Mouse (Mus musculus): Measurements from ENCODE around the gene Gabrg3. TPM values are rescaled to one million over a fixed set of nuclear protein-coding genes. Genes with fewer than 3 reads are reported as not detected.
"Not testable (repeated sequence)": the region's sequence is repeated elsewhere in the genome, so short reads cannot be mapped to it uniquely, and the experiment has no call there.

The Gabrg3 gene
- total RNA-seq, 1 experiment from 2014 or later: not detected

GRCm38 (mm10) chr7:57322086-57322485 lies 64.9 kb downstream of the Gabrg3 start:
- no peak for ATAC-seq (replicated peaks; ENCODE audit: low read depth, poor library complexity, severe bottlenecking)

GRCm38 (mm10) chr7:57314971-57315370 lies 72.0 kb downstream of the Gabrg3 start:
- no peak for ATAC-seq (replicated peaks; ENCODE audit: low read depth, poor library complexity, severe bottlenecking)

GRCm38 (mm10) chr7:57312018-57312417 lies 75.0 kb downstream of the Gabrg3 start:
- ATAC-seq (replicated peaks; ENCODE audit: low read depth, poor library complexity, severe bottlenecking): no peak

- no peak for ATAC-seq (replicated peaks; ENCODE audit: low read depth, poor library complexity, severe bottlenecking)
Observed at GRCm38 (mm10) chr7:57307337-57307736, 79.7 kb downstream of the Gabrg3 start.

- no peak for ATAC-seq (replicated peaks; ENCODE audit: low read depth, poor library complexity, severe bottlenecking)
Observed at GRCm38 (mm10) chr7:57296639-57297038, 90.3 kb downstream of the Gabrg3 start.

GRCm38 (mm10) chr7:57294127-57294526 lies 92.9 kb downstream of the Gabrg3 start:
- no peak for ATAC-seq (replicated peaks; ENCODE audit: low read depth, poor library complexity, severe bottlenecking)

- no peak for ATAC-seq (replicated peaks; ENCODE audit: low read depth, poor library complexity, severe bottlenecking)
Observed at GRCm38 (mm10) chr7:57293564-57293963, 93.4 kb downstream of the Gabrg3 start.

- no peak for ATAC-seq (replicated peaks; ENCODE audit: low read depth, poor library complexity, severe bottlenecking)
Observed at GRCm38 (mm10) chr7:57283186-57283585, 103.8 kb downstream of the Gabrg3 start.

- no peak for ATAC-seq (replicated peaks; ENCODE audit: low read depth, poor library complexity, severe bottlenecking)
Observed at GRCm38 (mm10) chr7:57278841-57279240, 108.1 kb downstream of the Gabrg3 start.

GRCm38 (mm10) chr7:57260201-57260600 lies 126.8 kb downstream of the Gabrg3 start:
- ATAC-seq (replicated peaks; ENCODE audit: low read depth, poor library complexity, severe bottlenecking): no peak

GRCm38 (mm10) chr7:57258893-57259574 lies 128.0 kb downstream of the Gabrg3 start:
- no peak for ATAC-seq (replicated peaks; ENCODE audit: low read depth, poor library complexity, severe bottlenecking)

GRCm38 (mm10) chr7:57243981-57244380 lies 143.0 kb downstream of the Gabrg3 start:
- ATAC-seq (replicated peaks; ENCODE audit: low read depth, poor library complexity, severe bottlenecking): no peak

- ATAC-seq (replicated peaks; ENCODE audit: low read depth, poor library complexity, severe bottlenecking): no peak
Observed at GRCm38 (mm10) chr7:57214119-57214518, 172.9 kb downstream of the Gabrg3 start.

- ATAC-seq (replicated peaks; ENCODE audit: low read depth, poor library complexity, severe bottlenecking): no peak
Observed at GRCm38 (mm10) chr7:57186015-57186414, 201.0 kb downstream of the Gabrg3 start.

GRCm38 (mm10) chr7:57175891-57176545 lies 211.0 kb downstream of the Gabrg3 start:
- ATAC-seq (replicated peaks; ENCODE audit: low read depth, poor library complexity, severe bottlenecking): not testable (repeated sequence)

GRCm38 (mm10) chr7:57166931-57167330 lies 220.1 kb downstream of the Gabrg3 start:
- ATAC-seq (replicated peaks; ENCODE audit: low read depth, poor library complexity, severe bottlenecking): no peak

GRCm38 (mm10) chr7:57158211-57158610 lies 228.8 kb downstream of the Gabrg3 start:
- no peak for ATAC-seq (replicated peaks; ENCODE audit: low read depth, poor library complexity, severe bottlenecking)

GRCm38 (mm10) chr7:57153743-57154142 lies 233.2 kb downstream of the Gabrg3 start:
- ATAC-seq (replicated peaks; ENCODE audit: low read depth, poor library complexity, severe bottlenecking): no peak

GRCm38 (mm10) chr7:57150768-57151167 lies 236.2 kb downstream of the Gabrg3 start:
- no peak for ATAC-seq (replicated peaks; ENCODE audit: low read depth, poor library complexity, severe bottlenecking)

- no peak for ATAC-seq (replicated peaks; ENCODE audit: low read depth, poor library complexity, severe bottlenecking)
Observed at GRCm38 (mm10) chr7:57138072-57138704, 248.8 kb downstream of the Gabrg3 start.

- no peak for ATAC-seq (replicated peaks; ENCODE audit: low read depth, poor library complexity, severe bottlenecking)
Observed at GRCm38 (mm10) chr7:57133009-57133408, 254.0 kb downstream of the Gabrg3 start.
